Mouse (Mus musculus) ES-Bruce4 (cell line): Measurements from ENCODE around the gene Cpt1b. TPM values are rescaled to one million over a fixed set of nuclear protein-coding genes. Genes with fewer than 3 reads are reported as not detected.

Source experiments
- H3K27ac ChIP-seq: 2 replicates; pipeline ENCODE4 v1.5.1; 2012; ENCODE audit warnings: low read length, inconsistent platforms; ENCODE audit not compliant: insufficient read depth
- H3K27me3 ChIP-seq: 2 replicates; pipeline ENCODE4 v1.6.1; 2012; ENCODE audit warnings: mild to moderate bottlenecking, low read length, inconsistent platforms; ENCODE audit not compliant: control insufficient read depth, poor library complexity, insufficient read depth, severe bottlenecking
- H3K36me3 ChIP-seq: 2 replicates; pipeline ENCODE4 v1.6.1; 2012; ENCODE audit warnings: inconsistent platforms, mild to moderate bottlenecking, low read length, moderate library complexity; ENCODE audit not compliant: control insufficient read depth, poor library complexity, insufficient read depth, severe bottlenecking
- H3K4me1 ChIP-seq: one replicate; pipeline ENCODE4 v1.8.1; 2011; ENCODE audit warnings: low read length; ENCODE audit not compliant: control insufficient read depth, insufficient read depth
- H3K4me3 ChIP-seq: 2 replicates; pipeline ENCODE4 v1.5.1; 2011; ENCODE audit warnings: low read depth, mild to moderate bottlenecking, low read length
- H3K9ac ChIP-seq: 2 replicates; pipeline ENCODE4 v1.6.1; 2012; ENCODE audit warnings: low read depth, mild to moderate bottlenecking, inconsistent platforms; ENCODE audit not compliant: poor library complexity, severe bottlenecking
- H3K9me3 ChIP-seq: replicated peaks from 2 replicates; pipeline ENCODE4 v1.6.1; 2012; ENCODE audit warnings: mild to moderate bottlenecking, low read length, inconsistent platforms; ENCODE audit not compliant: control insufficient read depth, poor library complexity, insufficient read depth, severe bottlenecking
- CTCF ChIP-seq: IDR thresholded peaks from one replicate; pipeline ENCODE4 v1.8.1; 2011; ENCODE audit warnings: low read depth, low read length
- EP300 ChIP-seq: IDR thresholded peaks from 2 replicates; pipeline ENCODE4 v1.6.1; 2011; ENCODE audit warnings: low read depth, low read length; ENCODE audit not compliant: insufficient read depth
- POLR2A ChIP-seq: IDR thresholded peaks from one replicate; pipeline ENCODE4 v1.8.1; 2011; ENCODE audit warnings: low read length; ENCODE audit not compliant: insufficient read depth
- polyA plus RNA-seq: library from polyadenylated mRNA; stranded (reverse); fragments of >200 nt; gene quantifications from 2 replicates; pipeline ENCODE4 v1.2.4, GENCODE M21; 2011; ENCODE audit warnings: low read depth; ENCODE audit not compliant: missing spikeins, insufficient read depth, insufficient read length

The Cpt1b gene
- polyA plus RNA-seq, 1 experiment: 6.1 TPM

DNA sequence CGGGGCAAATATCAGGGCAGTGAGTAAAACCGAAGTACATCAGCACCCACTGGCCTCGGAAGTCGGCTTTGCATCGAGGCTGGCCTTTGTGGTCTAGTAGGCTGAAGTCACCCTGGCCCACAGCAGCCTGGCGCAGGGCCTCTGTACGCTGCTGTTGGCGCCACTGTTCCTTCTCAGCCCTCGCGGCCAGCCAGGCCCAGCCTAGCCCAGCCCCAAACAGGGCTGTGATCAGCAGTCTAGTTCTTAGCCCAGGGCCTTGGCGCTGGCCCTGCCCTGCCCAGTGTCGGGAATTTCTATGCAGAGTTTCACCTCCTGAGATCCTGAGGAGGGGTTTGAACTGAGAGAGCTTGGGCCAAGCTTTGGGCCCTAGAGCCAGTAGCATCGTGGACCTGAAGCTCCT is 53.6 kb downstream of the Cpt1b start:
- H3K27me3 ChIP-seq: no peaks in the 10 kb centered on the region

More for the DNA sequence above, 53.6 kb downstream of the Cpt1b start:
- H3K9me3 ChIP-seq: no peaks in the 10 kb centered on the region
- H3K27ac ChIP-seq: peak overlapping the region; percentile 71
- H3K4me1 ChIP-seq: peaks cover 3% of the 10 kb centered on the region
- TF ChIP-seq POLR2A (no peak), EP300 (no peak), CTCF (no peak)
- H3K4me3 ChIP-seq: peak overlapping the region; percentile 73; the same call in 1 of the 2 replicates
- no peak overlapping the region for H3K9ac ChIP-seq
- H3K36me3 ChIP-seq: peaks cover 49% of the 10 kb centered on the region

Other genes starting within 250 kb of the Cpt1b start
- 86.1 and 96.7 TPM in 2 replicates for gene Plxnb2, start 245.1 kb downstream of the Cpt1b start, polyA plus RNA-seq
- 9.1 and 10.0 TPM in 2 replicates for gene Dennd6b, start 229.4 kb downstream of the Cpt1b start, polyA plus RNA-seq
- gene Ppp6r2, start 214.3 kb downstream of the Cpt1b start, polyA plus RNA-seq: 13.3 and 14.3 TPM in 2 replicates
- 51.5 and 66.1 TPM in 2 replicates for gene Sbf1, start 110.6 kb downstream of the Cpt1b start, polyA plus RNA-seq
- gene Adm2, start 103.1 kb downstream of the Cpt1b start, polyA plus RNA-seq: 1.1 TPM in 1 of 2 replicates, not detected in the other
- gene Miox, start 91.5 kb downstream of the Cpt1b start, polyA plus RNA-seq: not detected in 2 replicates
- gene Lmf2, start 70.2 kb downstream of the Cpt1b start, polyA plus RNA-seq: 41.4 and 42.1 TPM in 2 replicates
- gene Ncaph2, start 70.1 kb downstream of the Cpt1b start, polyA plus RNA-seq: 164 and 173 TPM in 2 replicates
- 11.0 and 12.0 TPM in 2 replicates for gene Sco2, start 52.0 kb downstream of the Cpt1b start, polyA plus RNA-seq
- gene Tymp, start 48.8 kb downstream of the Cpt1b start, polyA plus RNA-seq: not detected in 2 replicates
- gene Odf3b, start 46.6 kb downstream of the Cpt1b start, polyA plus RNA-seq: 1.4 and 2.6 TPM in 2 replicates
- not detected in 2 replicates for gene Klhdc7b, start 40.9 kb downstream of the Cpt1b start, polyA plus RNA-seq
- gene Syce3, start 15.4 kb downstream of the Cpt1b start, polyA plus RNA-seq: not detected in 2 replicates
- gene C730034F03Rik, start 3.7 kb upstream of the Cpt1b start, polyA plus RNA-seq: 2.1 and 3.2 TPM in 2 replicates
- not detected in 2 replicates for gene Gm44502, start 3.8 kb upstream of the Cpt1b start, polyA plus RNA-seq
- gene Chkb, start 4.0 kb upstream of the Cpt1b start, polyA plus RNA-seq: 41.3 and 45.7 TPM in 2 replicates
- gene Mapk8ip2, start 28.1 kb upstream of the Cpt1b start, polyA plus RNA-seq: 4.2 and 4.9 TPM in 2 replicates
- 17.9 and 24.9 TPM in 2 replicates for gene Arsa, start 51.6 kb upstream of the Cpt1b start, polyA plus RNA-seq
- gene Shank3, start 73.8 kb upstream of the Cpt1b start, polyA plus RNA-seq: 4.4 and 5.6 TPM in 2 replicates
- not detected in 2 replicates for gene Acr, start 142.5 kb upstream of the Cpt1b start, polyA plus RNA-seq
- gene Rabl2, start 166.1 kb upstream of the Cpt1b start, polyA plus RNA-seq: 9.7 and 12.6 TPM in 2 replicates